Mouse (Mus musculus) neural tube, embryonic 13.5 days (tissue): ENCODE measurements around the gene Rtn4. TPM values are rescaled to one million over a fixed set of nuclear protein-coding genes. Genes with fewer than 3 reads are reported as not detected.
"Not testable (repeated sequence)": the region's sequence is repeated elsewhere in the genome, so short reads cannot be mapped to it uniquely, and the experiment has no call there.

Experiments used
- ATAC-seq: fragments of 200-750 bp; cut with Nextera tagmentation; 2 replicates; pipeline ENCODE4 v1.8.0; 2017; ENCODE audit warnings: low read depth, mild to moderate bottlenecking, moderate TSS enrichment, moderate library complexity
- H3K27ac ChIP-seq: fragments of 300-500 bp; sonication (generic); replicated peaks from 2 replicates; pipeline ENCODE4 v1.5.1; 2015; ENCODE audit warnings: moderate library complexity, mild to moderate bottlenecking, inconsistent platforms
- H3K27me3 ChIP-seq: fragments of 300-500 bp; sonication (generic); 2 replicates; pipeline ENCODE4 v1.6.1; 2015; ENCODE audit warnings: mild to moderate bottlenecking, inconsistent platforms
- H3K36me3 ChIP-seq: fragments of 300-500 bp; sonication (generic); 2 replicates; pipeline ENCODE4 v1.6.1; 2015; ENCODE audit warnings: mild to moderate bottlenecking, inconsistent platforms
- H3K4me1 ChIP-seq: fragments of 300-500 bp; sonication (generic); replicated peaks from 2 replicates; pipeline ENCODE4 v1.6.1; 2015; ENCODE audit warnings: inconsistent platforms
- H3K4me2 ChIP-seq: fragments of 300-500 bp; sonication (generic); 2 replicates; pipeline ENCODE4 v1.6.1; 2015; ENCODE audit warnings: inconsistent platforms, mild to moderate bottlenecking, moderate library complexity
- H3K4me3 ChIP-seq: fragments of 300-500 bp; sonication (generic); 2 replicates; pipeline ENCODE4 v1.5.1; 2015; ENCODE audit warnings: mild to moderate bottlenecking, inconsistent platforms
- H3K9ac ChIP-seq: fragments of 300-500 bp; sonication (generic); 2 replicates; pipeline ENCODE4 v1.6.1; 2015; ENCODE audit warnings: moderate library complexity, mild to moderate bottlenecking, inconsistent platforms
- H3K9me3 ChIP-seq: fragments of 300-500 bp; sonication (generic); 2 replicates; pipeline ENCODE4 v1.6.1; 2016; ENCODE audit warnings: inconsistent platforms
- WGBS: fragments of 180-500 bp; shearing (Covaris S2); methylation state at CpG from one replicate; pipeline ENCODE4 v1.1.7; 2015; 5-methylcytosine and 5-hydroxymethylcytosine counted together
- polyA plus RNA-seq: library from polyadenylated mRNA; unstranded; fragments of >200 nt; fragmentation: Nextera tagmentation; extraction: Ambion mirVana; gene quantifications from 2 replicates; pipeline ENCODE4 v1.2.1, GENCODE M21; 2015

Rtn4 gene
- polyA plus RNA-seq, 1 experiment from 2014 or later, result 115 TPM

DNA sequence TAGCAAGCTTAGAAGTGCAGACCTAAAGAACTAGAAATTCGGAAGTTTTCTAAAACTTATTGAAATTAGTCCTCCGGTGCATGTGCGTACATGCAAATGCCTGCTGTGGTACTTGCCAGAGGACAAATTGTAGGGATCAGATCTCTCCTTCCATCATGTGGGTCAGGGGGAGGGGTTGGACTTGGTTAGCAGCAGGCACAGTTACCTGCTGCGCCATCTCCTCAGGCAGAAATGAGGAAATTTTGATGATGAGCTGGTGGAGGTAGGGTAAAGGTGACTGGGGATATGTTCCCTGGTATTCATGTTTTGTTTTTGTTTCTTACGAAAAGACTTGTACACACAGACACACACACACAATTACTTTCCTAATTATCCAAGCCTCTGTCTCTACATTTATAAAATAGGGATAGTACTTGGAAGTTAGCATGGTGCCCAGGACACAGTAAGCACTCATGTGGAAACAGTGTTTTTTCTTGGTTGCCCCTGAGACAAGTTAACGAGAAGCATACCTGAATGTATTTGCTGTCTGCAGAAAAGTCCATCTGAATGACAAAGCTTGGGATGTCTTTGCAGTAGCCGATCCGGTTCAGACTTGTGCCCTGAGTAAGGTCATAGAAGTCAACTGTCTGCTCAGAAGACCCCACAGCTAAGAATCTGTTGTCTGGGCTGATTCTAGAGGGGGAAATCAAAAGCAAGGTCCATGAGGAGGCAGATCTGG is 56.2 kb downstream of the Rtn4 start:
- H3K4me3 ChIP-seq, result no peak overlapping the region
- H3K4me2 ChIP-seq, result no peak overlapping the region
- H3K9me3 ChIP-seq, result no peaks in the 10 kb centered on the region
- ATAC-seq, result no peak
- H3K9ac ChIP-seq, result no peak overlapping the region
- peaks cover 56% of the 10 kb centered on the region for H3K36me3 ChIP-seq
- H3K27me3 ChIP-seq, result no peaks in the 10 kb centered on the region
- no peak overlapping the region for H3K27ac ChIP-seq
- H3K4me1 ChIP-seq, result no peaks in the 10 kb centered on the region
- 93% methylated on average over 8 of the region's 8 CpGs for WGBS

GRCm38 (mm10) chr11:29749468-29749829 is 56.7 kb downstream of the Rtn4 start:
- Histone ChIP-seq H3K27me3 (no peaks in the 10 kb centered on the region), H3K36me3 (peaks cover 52% of the 10 kb centered on the region), H3K9ac (no peak overlapping the region), H3K4me2 (no peak overlapping the region), H3K4me1 (no peaks in the 10 kb centered on the region), H3K4me3 (no peak overlapping the region), H3K27ac (no peak overlapping the region), H3K9me3 (no peaks in the 10 kb centered on the region)
- no peak for ATAC-seq
- 92% methylated on average over 1 of the region's 1 CpGs for WGBS

DNA sequence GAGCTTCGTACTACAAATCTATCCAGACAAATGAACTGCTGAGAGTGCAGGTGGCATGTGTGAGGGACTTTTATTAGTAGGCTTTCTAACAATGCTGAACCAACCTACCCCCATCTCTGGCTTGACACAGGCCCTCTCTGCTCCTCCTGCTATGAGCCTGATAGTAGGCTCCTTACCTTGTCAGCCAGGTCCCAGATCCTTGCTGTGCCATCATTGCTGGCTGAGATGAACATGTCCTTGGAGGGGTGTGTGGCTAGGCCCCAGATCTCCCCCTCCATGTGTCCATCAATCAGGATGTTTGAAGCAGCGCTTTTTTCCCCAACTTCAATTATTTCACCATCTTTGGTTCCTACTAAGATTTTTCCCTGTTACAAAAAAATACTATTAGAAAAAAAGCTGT is 58.3 kb downstream of the Rtn4 start:
- H3K4me1 ChIP-seq, result no peaks in the 10 kb centered on the region
- H3K27ac ChIP-seq, result no peak overlapping the region
- no peaks in the 10 kb centered on the region for H3K27me3 ChIP-seq
- no peak overlapping the region for H3K9ac ChIP-seq
- H3K9me3 ChIP-seq, result no peaks in the 10 kb centered on the region
- no peak overlapping the region for H3K4me2 ChIP-seq
- 100% methylated on average over 2 of the region's 2 CpGs for WGBS
- peaks cover 41% of the 10 kb centered on the region for H3K36me3 ChIP-seq
- ATAC-seq, result no peak
- H3K4me3 ChIP-seq, result no peak overlapping the region

DNA sequence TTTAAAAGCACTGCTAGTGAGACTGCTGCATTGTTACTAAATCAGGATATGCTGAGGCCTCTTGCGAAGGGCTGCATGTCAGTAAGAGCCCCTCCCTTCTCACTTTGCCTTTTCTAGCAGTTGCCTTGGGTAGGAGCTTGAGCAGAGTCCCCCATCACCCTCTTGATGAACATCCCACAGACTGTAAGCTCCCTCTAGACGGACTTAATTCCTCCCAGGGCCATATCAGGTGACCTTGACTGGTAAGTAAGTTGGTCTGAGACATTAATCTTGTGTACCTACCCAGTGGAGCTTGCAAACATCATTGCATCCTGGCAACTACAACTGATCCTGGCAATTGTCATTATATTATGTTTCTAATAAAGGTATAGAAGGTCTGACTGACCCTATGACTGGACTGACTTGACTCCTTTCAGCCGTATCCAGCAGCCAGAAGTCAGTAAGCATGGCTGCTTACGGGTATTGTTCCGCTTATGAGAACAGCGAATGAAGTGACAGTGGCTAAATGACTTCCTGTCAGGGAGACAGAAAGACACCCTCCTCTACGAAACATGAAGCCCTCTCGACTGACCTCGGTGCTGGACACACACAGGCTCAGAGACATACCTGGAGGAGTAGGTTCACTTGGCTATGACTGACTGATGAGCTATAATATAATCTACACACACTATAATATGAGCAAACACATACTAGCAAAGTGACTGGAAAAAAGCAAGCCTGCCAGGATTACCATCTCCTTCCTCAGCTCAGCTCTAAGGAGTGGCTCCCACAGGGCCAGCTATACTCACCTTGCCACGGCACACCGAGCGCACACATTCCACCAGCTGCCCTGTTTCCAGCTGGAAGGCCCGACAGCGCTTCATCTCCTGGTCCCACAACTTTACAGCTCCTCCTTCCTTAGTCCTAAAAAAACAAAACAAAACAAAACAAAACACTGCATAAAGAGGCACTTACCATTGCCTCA is 59.2 kb downstream of the Rtn4 start:
- no peak overlapping the region for H3K4me3 ChIP-seq

DNA sequence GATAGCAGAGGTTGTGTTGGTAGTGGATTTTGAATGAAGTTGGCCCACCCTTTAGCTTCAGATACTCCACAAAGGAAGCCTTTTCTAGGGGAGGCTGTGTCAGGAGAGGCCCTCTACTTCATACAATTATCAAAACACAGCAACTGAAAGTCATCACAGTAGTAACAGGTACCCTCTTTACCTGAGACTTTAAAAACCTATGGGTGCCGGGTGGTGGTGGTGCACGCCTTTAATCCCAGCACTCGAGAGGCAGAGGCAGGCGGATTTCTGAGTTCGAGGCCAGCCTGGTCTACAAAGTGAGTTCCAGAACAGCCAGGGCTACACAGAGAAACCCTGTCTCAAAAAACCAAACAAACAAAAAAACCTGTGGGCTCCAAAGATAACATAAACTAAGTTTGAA is 63.3 kb downstream of the Rtn4 start:
- not testable (repeated sequence) for H3K9me3 ChIP-seq, H3K4me3 ChIP-seq, H3K27me3 ChIP-seq, H3K9ac ChIP-seq, H3K27ac ChIP-seq, H3K4me2 ChIP-seq, ATAC-seq, H3K4me1 ChIP-seq
- WGBS, result 95% methylated on average over 5 of the region's 5 CpGs
- H3K36me3 ChIP-seq, result peaks cover 12% of the 10 kb centered on the region

More for the DNA sequence above, 59.2 kb downstream of the Rtn4 start:
- Histone ChIP-seq H3K4me2 (no peak overlapping the region), H3K27ac (no peak overlapping the region), H3K9ac (no peak overlapping the region), H3K4me1 (no peaks in the 10 kb centered on the region), H3K9me3 (no peaks in the 10 kb centered on the region), H3K36me3 (peaks cover 32% of the 10 kb centered on the region), H3K27me3 (no peaks in the 10 kb centered on the region)
- WGBS, result 83% methylated on average over 14 of the region's 14 CpGs
- no peak for ATAC-seq

DNA sequence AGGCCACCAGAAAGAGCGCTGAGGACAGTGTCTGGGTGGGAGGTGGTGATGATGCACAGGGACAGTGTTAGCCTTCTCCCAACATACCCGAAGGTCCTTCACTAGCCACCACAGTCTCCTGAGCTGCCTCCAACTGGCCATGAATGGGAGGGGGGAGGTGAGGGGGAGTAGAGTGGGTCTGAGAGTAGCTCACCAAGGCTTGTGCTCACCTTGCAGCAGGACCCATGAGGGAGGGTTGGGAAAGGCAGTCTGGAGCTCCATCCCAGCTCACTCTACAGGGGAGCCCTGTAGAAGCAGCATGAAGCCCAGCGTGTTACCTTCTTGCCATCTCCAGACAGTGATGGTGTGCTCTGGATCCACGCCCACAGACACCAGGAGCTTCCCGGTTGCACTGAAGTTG is 65.9 kb downstream of the Rtn4 start:
- Histone ChIP-seq H3K4me3 (no peak overlapping the region), H3K4me1 (no peaks in the 10 kb centered on the region), H3K9me3 (no peaks in the 10 kb centered on the region), H3K27ac (no peak overlapping the region), H3K27me3 (no peaks in the 10 kb centered on the region), H3K9ac (no peak overlapping the region), H3K36me3 (peaks cover 8% of the 10 kb centered on the region), H3K4me2 (no peak overlapping the region)
- no peak for ATAC-seq
- 89% methylated on average over 5 of the region's 5 CpGs for WGBS

DNA sequence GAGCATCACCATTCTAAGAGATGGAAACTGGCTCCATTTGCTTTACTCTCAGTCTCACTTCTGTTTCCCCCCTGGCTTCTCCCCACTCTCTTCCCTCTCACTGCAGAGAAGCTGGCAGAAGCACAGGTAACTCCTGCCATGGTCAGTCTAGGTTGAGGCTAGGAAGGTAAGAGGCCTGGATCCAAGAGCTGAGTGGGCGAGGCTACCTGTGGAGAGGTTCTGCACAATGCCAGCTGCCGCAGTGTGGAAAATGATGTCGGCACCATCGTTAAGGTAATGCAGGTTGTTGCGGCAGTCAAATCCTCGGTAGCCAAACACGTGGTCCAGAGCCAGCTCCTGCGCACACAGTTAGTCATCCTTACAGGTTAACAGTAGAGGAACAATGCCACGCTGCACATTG is 68.6 kb downstream of the Rtn4 start:
- no peak overlapping the region for H3K4me3 ChIP-seq
- no peaks in the 10 kb centered on the region for H3K4me1 ChIP-seq
- H3K36me3 ChIP-seq, result peaks cover 5% of the 10 kb centered on the region; the same call in 1 of the 2 replicates
- no peak overlapping the region for H3K4me2 ChIP-seq
- no peak overlapping the region for H3K27ac ChIP-seq
- H3K9ac ChIP-seq, result no peak overlapping the region
- no peak for ATAC-seq
- WGBS, result 92% methylated on average over 9 of the region's 9 CpGs
- no peaks in the 10 kb centered on the region for H3K9me3 ChIP-seq
- H3K27me3 ChIP-seq, result no peaks in the 10 kb centered on the region

DNA sequence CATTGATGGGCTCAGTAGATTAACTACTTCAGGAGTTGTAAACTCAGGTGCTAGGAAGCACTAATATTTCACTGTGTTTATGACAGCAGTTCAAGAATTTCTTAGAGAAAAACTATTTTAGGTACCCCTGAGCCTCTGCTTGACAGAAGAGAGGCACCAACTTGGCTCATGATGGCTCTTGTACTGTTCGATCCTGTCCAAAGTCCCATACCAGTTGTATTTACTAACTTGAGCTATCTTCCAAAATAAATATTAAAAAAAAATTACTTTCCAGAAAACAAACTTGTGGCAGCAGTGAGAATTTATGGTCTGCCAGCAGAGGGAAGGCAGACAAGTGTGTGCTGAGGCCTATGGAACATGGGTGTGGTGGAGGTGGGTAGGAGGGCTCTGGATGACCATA is 70.0 kb downstream of the Rtn4 start:
- Histone ChIP-seq H3K4me2 (no peak overlapping the region), H3K4me1 (no peaks in the 10 kb centered on the region), H3K36me3 (peaks cover 5% of the 10 kb centered on the region; the same call in 1 of the 2 replicates), H3K4me3 (no peak overlapping the region), H3K27ac (no peak overlapping the region), H3K27me3 (no peaks in the 10 kb centered on the region), H3K9me3 (no peaks in the 10 kb centered on the region), H3K9ac (no peak overlapping the region)
- 98% methylated on average over 1 of the region's 1 CpGs for WGBS
- no peak for ATAC-seq

- no peak overlapping the region for H3K4me2 ChIP-seq
- no peaks in the 10 kb centered on the region for H3K9me3 ChIP-seq
- H3K4me1 ChIP-seq, result no peaks in the 10 kb centered on the region
- H3K9ac ChIP-seq, result no peak overlapping the region
- H3K36me3 ChIP-seq, result no peaks in the 10 kb centered on the region
- no peak overlapping the region for H3K4me3 ChIP-seq
- WGBS, result 40% methylated on average over 4 of the region's 4 CpGs
- no peaks in the 10 kb centered on the region for H3K27me3 ChIP-seq
- no peak overlapping the region for H3K27ac ChIP-seq
- no peak for ATAC-seq
Observed at GRCm38 (mm10) chr11:29765063-29765462, 72.3 kb downstream of the Rtn4 start.

- Histone ChIP-seq H3K36me3 (no peaks in the 10 kb centered on the region), H3K27ac (no peak overlapping the region), H3K9me3 (no peaks in the 10 kb centered on the region), H3K27me3 (no peaks in the 10 kb centered on the region), H3K4me1 (no peaks in the 10 kb centered on the region), H3K4me3 (no peak overlapping the region), H3K9ac (no peak overlapping the region), H3K4me2 (no peak overlapping the region)
- 82% methylated on average over 11 of the region's 11 CpGs for WGBS
- ATAC-seq, result no peak
Observed at GRCm38 (mm10) chr11:29766313-29766982, 73.7 kb downstream of the Rtn4 start.

DNA sequence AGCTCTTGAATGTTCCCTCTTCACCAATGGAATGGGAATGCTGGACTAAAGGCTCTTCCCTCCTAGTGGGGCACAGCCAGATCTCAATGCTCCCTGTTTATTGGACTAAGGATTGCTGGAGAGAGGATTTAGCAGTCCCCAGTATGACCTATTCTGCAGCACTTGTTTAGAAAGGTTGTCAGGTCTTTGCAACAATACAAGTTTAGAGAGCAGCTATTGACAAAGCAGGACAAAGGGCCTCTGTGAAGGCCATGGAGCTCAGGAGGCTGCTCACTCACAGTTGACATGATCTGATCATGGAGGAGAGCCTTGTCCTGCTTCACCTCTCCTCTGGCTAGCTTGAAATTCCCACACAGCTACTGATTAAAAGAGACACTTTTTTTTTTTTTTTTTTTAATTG is 75.8 kb downstream of the Rtn4 start:
- ATAC-seq, result no peak
- H3K4me2 ChIP-seq, result no peak overlapping the region
- no peaks in the 10 kb centered on the region for H3K4me1 ChIP-seq
- H3K4me3 ChIP-seq, result no peak overlapping the region
- H3K27ac ChIP-seq, result no peak overlapping the region
- H3K9ac ChIP-seq, result no peak overlapping the region
- H3K36me3 ChIP-seq, result no peaks in the 10 kb centered on the region
- H3K27me3 ChIP-seq, result no peaks in the 10 kb centered on the region
- no peaks in the 10 kb centered on the region for H3K9me3 ChIP-seq
